Mouse (Mus musculus) frontal cortex, postnatal 14 days (tissue): ENCODE measurements around the gene Alkal2.

Source experiments
- DNase-seq, 2 experiments: peaks; one replicate each; pipeline ENCODE4 v3.0.0; 2022; ENCODE audit warnings: low spot score in 2 of 2

The Alkal2 gene

DNA sequence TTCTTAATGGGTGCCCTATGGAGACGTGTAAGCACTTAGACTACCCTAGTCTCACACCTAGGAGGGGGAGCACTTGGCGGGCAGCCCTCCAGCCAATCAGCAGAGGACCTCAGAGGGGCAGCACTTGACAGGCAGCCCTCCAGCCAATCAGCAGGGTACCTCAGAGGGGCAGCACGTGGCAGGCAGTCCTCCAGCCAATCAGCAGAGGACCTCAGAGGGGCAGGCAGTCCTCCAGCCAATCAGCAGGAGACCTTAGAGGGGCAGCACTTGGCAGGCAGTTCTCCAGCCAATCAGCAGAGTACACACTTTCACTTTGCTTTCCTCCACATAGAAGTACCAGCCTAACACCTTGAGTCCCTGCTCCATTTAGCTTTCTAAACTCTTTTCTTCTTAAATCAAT is 38.3 kb downstream of the Alkal2 start:
- no peak for DNase-seq

DNA sequence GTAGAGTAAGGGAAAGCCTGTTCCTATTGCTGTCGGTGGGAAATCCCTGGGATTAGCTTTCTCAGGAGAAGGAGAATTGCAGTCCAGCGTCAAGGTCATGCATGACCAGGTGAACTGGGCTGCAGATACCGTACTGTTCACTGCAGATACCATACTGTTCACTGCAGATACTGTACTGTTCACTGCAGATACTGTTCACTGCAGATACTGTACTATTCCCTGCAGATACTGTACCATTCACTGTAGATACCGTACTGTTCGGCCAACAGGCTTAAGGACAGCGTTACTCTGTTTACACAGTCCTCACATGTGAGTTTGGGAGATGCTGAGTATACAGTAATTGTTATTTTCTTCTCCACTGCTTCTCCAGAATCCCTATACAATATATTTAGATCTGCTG is 44.1 kb downstream of the Alkal2 start:
- DNase-seq = no peak

DNA sequence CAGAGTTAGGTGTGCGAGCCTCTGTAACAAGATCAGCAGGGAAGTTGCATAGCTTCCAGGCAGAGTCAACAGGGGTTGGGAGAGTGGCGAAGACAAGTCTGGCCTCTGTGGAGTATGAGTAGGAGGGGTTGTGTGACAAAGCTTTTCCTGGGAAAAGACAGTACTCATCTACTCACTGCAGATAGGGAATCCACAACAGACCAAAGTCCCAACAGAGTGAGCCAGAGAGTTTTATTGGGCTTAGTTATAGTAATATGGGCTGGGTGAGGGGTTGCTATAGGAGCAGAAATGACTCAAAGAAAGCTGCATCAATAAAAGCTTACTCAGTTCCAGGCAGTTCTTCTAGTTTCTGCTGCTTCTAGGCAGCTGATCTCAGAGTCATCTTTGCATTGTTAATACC is 49.2 kb downstream of the Alkal2 start:
- no peak for DNase-seq

DNA sequence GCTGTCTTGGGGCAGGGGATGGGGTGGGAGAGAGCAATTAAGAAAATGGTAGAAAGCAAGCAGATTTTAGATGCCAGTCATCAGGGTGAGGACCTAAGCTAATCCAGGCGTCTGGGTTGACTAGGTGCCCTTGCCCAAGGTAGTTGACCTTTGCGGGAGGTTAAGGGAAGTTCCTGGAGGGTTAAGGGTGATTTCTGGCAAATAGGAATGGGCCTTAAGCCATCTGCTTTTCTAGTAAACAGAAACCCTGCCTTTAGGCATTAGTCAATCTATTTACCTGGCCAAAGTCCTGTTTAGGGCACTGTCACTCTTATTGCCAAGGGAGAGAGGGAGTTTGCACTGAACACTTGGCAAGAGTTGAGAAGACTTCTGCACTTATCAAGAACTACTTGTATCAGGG is 52.8 kb downstream of the Alkal2 start:
- DNase-seq = no peak
